Mouse (Mus musculus): Measurements from ENCODE around the gene Dnase1l3. TPM values are rescaled to one million over a fixed set of nuclear protein-coding genes. Genes with fewer than 3 reads are reported as not detected.
"Not testable (repeated sequence)": the region's sequence is repeated elsewhere in the genome, so short reads cannot be mapped to it uniquely, and the experiment has no call there.

The Dnase1l3 gene
- polyA plus RNA-seq, 1 experiment from 2014 or later: 0.05 TPM

DNA sequence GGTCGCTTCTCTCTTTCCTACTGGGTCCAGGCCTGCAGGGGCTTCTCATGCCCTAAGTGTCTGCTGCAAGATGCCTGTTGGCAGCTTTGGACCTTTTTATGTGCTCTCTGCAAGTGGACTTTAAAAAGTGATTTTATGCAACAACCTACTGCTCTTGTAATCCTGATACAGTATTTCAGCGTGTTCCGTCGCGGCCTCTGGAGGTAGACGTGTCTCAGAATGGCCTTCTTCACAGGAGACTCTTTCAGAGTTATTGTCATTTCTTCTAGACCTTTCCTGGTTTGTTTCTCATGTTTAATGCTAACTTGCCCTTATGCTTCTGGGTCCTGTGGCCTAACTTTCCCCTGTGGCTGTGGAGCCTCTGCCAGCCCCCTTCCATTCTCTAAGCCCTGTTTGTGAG lies 21.4 kb upstream of the Dnase1l3 start:
- no peak overlapping the region for H3K9ac ChIP-seq
- DNase-seq (no peak), ATAC-seq (ENCODE audit: insufficient read depth) (no peak)
- no peak for TF ChIP-seq CTCF (IDR thresholded peaks at IDR 0.05; ENCODE audit: low read depth)
- H3K27me3 ChIP-seq (ENCODE audit: insufficient read depth, low read length): no peaks in the 10 kb centered on the region
- no peak overlapping the region for H3K4me3 ChIP-seq (ENCODE audit: low read depth, low read length)
- no peaks in the 10 kb centered on the region for H3K36me3 ChIP-seq (ENCODE audit: insufficient read depth)
- H3K4me2 ChIP-seq: no peak overlapping the region
- WGBS: 92% methylated on average over 6 of the region's 6 CpGs
- no peaks in the 10 kb centered on the region for H3K4me1 ChIP-seq (ENCODE audit: insufficient read depth)
- H3K27ac ChIP-seq (ENCODE audit: low read depth): no peak overlapping the region
- no peaks in the 10 kb centered on the region for H3K9me3 ChIP-seq (ENCODE audit: low read depth, low read length)

DNA sequence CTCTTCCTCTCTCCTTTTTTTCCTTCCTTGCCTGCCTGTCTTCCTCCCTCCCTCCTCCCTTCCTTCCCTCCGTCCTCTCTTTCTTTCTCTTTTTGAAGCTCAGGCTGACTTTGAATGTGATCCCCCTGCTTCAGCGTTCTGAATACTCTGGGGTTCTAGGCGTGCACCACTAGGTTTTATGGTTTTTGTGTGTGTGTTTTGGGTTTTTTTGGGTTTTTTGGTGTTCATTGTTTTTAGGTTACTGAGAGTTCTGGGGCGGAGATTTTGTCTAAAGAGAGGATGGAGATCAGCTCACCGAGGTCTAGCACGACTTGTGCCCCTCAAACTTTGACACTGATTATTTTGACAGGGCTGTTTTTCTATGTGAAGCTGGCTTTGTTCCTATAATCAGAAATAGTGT lies 17.6 kb upstream of the Dnase1l3 start:
- no peak for TF ChIP-seq CTCF (IDR thresholded peaks at IDR 0.05; ENCODE audit: low read depth)
- 71% methylated on average over 6 of the region's 6 CpGs for WGBS

DNA sequence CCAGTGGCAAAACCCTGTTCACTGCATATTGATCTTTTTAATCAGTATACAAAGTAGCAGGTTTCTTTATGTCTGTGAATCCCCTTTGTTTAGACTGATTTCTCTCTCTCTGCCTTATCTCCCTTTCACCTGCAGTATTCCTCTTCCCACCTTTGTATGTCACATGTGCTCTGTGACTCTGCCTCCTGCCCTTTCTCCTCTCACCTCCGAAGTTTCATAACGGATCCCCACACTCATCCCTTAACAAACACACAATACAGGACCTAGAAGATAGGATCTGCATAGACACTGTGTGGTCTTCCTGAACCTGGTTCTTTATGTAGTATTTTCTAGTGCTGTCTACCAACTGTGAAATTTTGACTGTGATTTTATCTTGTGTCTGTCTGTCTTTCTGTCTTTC lies 16.9 kb upstream of the Dnase1l3 start:
- Histone ChIP-seq H3K9ac (no peak overlapping the region), H3K4me1 (ENCODE audit: insufficient read depth) (no peaks in the 10 kb centered on the region), H3K27ac (ENCODE audit: low read depth) (no peak overlapping the region), H3K4me2 (no peak overlapping the region), H3K27me3 (ENCODE audit: insufficient read depth, low read length) (no peaks in the 10 kb centered on the region), H3K36me3 (ENCODE audit: insufficient read depth) (no peaks in the 10 kb centered on the region), H3K4me3 (ENCODE audit: low read depth, low read length) (no peak overlapping the region), H3K9me3 (ENCODE audit: low read depth, low read length) (no peaks in the 10 kb centered on the region)
- DNase-seq: no peak
- no peak for ATAC-seq (ENCODE audit: insufficient read depth)
- WGBS: 69% methylated on average over 2 of the region's 2 CpGs
- TF ChIP-seq CTCF (IDR thresholded peaks at IDR 0.05; ENCODE audit: low read depth): no peak

More for the DNA sequence above, 17.6 kb upstream of the Dnase1l3 start:
- no peak for DNase-seq
- Histone ChIP-seq H3K4me2 (no peak overlapping the region), H3K36me3 (ENCODE audit: insufficient read depth) (no peaks in the 10 kb centered on the region), H3K9me3 (ENCODE audit: low read depth, low read length) (no peaks in the 10 kb centered on the region), H3K4me1 (ENCODE audit: insufficient read depth) (no peaks in the 10 kb centered on the region), H3K27ac (ENCODE audit: low read depth) (no peak overlapping the region), H3K4me3 (ENCODE audit: low read depth, low read length) (no peak overlapping the region), H3K27me3 (ENCODE audit: insufficient read depth, low read length) (no peaks in the 10 kb centered on the region), H3K9ac (no peak overlapping the region)
- no peak for ATAC-seq (ENCODE audit: insufficient read depth)

DNA sequence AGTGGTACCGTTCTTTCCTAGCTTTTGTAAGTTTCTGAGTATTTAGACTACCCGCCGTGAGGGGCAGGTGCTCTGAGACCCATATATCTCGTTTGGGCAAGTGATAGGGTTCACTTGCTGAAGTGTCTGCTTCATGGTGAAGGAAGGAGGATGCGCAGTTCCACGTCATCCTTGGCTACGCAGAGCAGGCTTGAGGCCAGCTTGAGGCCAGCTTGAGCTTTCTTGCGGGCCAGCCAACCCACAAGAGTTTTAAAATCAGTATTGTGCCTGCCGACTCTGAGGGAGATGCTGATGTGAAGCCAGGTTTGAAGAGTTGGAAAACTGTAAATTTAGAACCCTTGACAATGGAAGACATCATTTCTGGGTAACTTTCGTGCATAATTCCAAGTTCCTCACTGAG lies 13.6 kb upstream of the Dnase1l3 start:
- TF ChIP-seq CTCF (IDR thresholded peaks at IDR 0.05; ENCODE audit: low read depth): no peak
- DNase-seq: no peak
- Histone ChIP-seq H3K27me3 (ENCODE audit: insufficient read depth, low read length) (peaks cover 11% of the 10 kb centered on the region; the same call in 1 of the 2 replicates), H3K4me2 (no peak overlapping the region), H3K4me1 (ENCODE audit: insufficient read depth) (0 out of 2 replicates have a peak, but pooled peaks cover 3% of the 10 kb centered on the region), H3K9ac (no peak overlapping the region), H3K9me3 (ENCODE audit: low read depth, low read length) (no peaks in the 10 kb centered on the region), H3K36me3 (ENCODE audit: insufficient read depth) (no peaks in the 10 kb centered on the region), H3K4me3 (ENCODE audit: low read depth, low read length) (no peak overlapping the region), H3K27ac (ENCODE audit: low read depth) (no peak overlapping the region)
- ATAC-seq (ENCODE audit: insufficient read depth): no peak
- WGBS: 85% methylated on average over 10 of the region's 10 CpGs

DNA sequence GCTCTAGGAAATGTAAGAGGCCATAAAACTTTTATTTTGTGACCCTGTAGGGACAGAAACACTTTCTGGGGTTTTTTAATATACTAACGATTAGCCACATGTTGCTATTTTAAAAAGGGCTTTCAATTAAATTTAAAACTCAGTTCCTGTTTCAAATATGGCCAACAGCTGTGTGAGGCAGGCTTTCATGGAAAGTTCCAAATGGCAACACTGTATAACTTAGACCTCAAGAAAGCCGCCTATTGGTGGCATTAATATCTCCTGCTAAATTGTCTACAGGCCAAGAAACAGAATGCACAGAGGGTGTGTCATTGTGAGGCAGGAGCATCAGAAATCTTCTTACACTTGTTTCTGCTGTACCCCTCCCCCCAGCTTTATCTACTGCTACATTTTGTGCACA lies 13.1 kb upstream of the Dnase1l3 start:
- DNase-seq: no peak
- no peak overlapping the region for H3K4me3 ChIP-seq (ENCODE audit: low read depth, low read length)
- 0 out of 2 replicates have a peak, but pooled peaks cover 3% of the 10 kb centered on the region for H3K4me1 ChIP-seq (ENCODE audit: insufficient read depth)
- no peaks in the 10 kb centered on the region for H3K36me3 ChIP-seq (ENCODE audit: insufficient read depth)
- no peak overlapping the region for H3K27ac ChIP-seq (ENCODE audit: low read depth)
- no peak for ATAC-seq (ENCODE audit: insufficient read depth)
- WGBS: 75% methylated on average over 2 of the region's 2 CpGs
- H3K9me3 ChIP-seq (ENCODE audit: low read depth, low read length): no peaks in the 10 kb centered on the region
- no peak for TF ChIP-seq CTCF (IDR thresholded peaks at IDR 0.05; ENCODE audit: low read depth)
- no peak overlapping the region for H3K4me2 ChIP-seq
- no peak overlapping the region for H3K9ac ChIP-seq
- peaks cover 11% of the 10 kb centered on the region; the same call in 1 of the 2 replicates for H3K27me3 ChIP-seq (ENCODE audit: insufficient read depth, low read length)

DNA sequence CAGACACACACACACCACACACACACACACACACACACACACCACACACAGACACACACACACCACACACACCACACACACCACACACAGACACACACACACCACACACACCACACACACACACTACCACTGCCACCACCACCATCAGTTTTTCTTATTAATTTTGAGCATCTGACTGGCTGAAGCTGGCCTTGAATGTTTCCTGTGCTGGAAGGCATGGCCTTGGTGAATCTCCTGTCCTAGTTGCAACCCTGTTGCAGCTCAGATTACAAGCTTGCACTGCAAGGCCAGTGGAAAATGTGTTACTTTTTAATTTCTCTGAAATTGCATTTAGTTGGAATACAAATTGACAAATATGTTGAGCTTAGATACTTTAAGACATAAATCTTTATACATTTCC lies 12.7 kb upstream of the Dnase1l3 start:
- H3K4me1 ChIP-seq (ENCODE audit: insufficient read depth): 0 out of 2 replicates have a peak, but pooled peaks cover 7% of the 10 kb centered on the region
- no peak overlapping the region for H3K9ac ChIP-seq
- no peaks in the 10 kb centered on the region for H3K36me3 ChIP-seq (ENCODE audit: insufficient read depth)
- ATAC-seq (ENCODE audit: insufficient read depth) (no peak), DNase-seq (no peak)
- H3K27ac ChIP-seq (ENCODE audit: low read depth): no peak overlapping the region
- no peak overlapping the region for H3K4me2 ChIP-seq
- no peak overlapping the region for H3K4me3 ChIP-seq (ENCODE audit: low read depth, low read length)
- H3K9me3 ChIP-seq (ENCODE audit: low read depth, low read length): no peaks in the 10 kb centered on the region
- no peak for TF ChIP-seq CTCF (IDR thresholded peaks at IDR 0.05; ENCODE audit: low read depth)
- H3K27me3 ChIP-seq (ENCODE audit: insufficient read depth, low read length): peaks cover 11% of the 10 kb centered on the region; the same call in 1 of the 2 replicates

DNA sequence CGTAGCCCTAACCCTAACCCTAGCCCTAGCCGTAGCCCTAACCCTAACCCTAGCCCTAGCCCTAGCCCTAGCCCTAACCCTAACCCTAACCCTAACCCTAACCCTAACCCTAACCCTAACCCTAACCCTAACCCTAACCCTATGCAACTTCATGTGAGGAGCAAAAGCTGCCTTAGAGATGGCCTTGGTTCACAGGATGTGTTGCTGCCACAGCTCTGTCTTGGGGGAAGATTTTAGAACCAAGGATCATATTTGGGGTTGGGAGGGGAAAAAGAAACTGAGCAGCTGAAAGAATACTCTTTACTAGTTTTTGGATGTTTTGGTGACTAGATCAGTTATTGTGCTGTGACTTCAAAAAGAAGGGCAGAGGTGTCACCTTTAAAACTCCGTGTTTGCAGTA lies 11.7 kb upstream of the Dnase1l3 start:
- not testable (repeated sequence) for H3K4me3 ChIP-seq (ENCODE audit: low read depth, low read length); H3K27ac ChIP-seq (ENCODE audit: low read depth); H3K4me1 ChIP-seq (ENCODE audit: insufficient read depth); ATAC-seq (ENCODE audit: insufficient read depth); DNase-seq; H3K9ac ChIP-seq; H3K4me2 ChIP-seq; H3K9me3 ChIP-seq (ENCODE audit: low read depth, low read length); H3K36me3 ChIP-seq (ENCODE audit: insufficient read depth)
- peaks cover 13% of the 10 kb centered on the region for H3K27me3 ChIP-seq (ENCODE audit: insufficient read depth, low read length)
- WGBS: 52% methylated on average over 3 of the region's 3 CpGs

All from lung, embryonic 14.5 days (tissue).